Mouse (Mus musculus) spleen, adult 2 months (tissue): ENCODE measurements at regions not wholly inside any gene's neighbourhood (a gene's known extent, or its start where the extent isn't known, plus 50 kb on each side); places are given as distances from the start of the nearest gene placed in this dataset.
A peak's percentile ranks its signal among the peaks of the same experiment; 100 is the strongest.

Experiments
- DNase-seq, 2 experiments: peaks; one replicate each; pipeline versions ENCODE4 v3.0.0 to v3.0.0-alpha.2; 2012 to 2021; ENCODE audit warnings: low spot score in 2 of 2, low read depth in 1 of 2
- H3K27ac ChIP-seq: fragments of 200-500 bp; 2 replicates; pipeline ENCODE4 v1.5.1; 2012; ENCODE audit warnings: low read length, inconsistent platforms; ENCODE audit not compliant: insufficient read depth
- H3K27me3 ChIP-seq: fragments of 200-500 bp; 2 replicates; pipeline ENCODE4 v1.6.1; 2012; ENCODE audit warnings: mild to moderate bottlenecking, moderate library complexity, low read length, inconsistent platforms; ENCODE audit not compliant: control insufficient read depth, insufficient read depth
- H3K36me3 ChIP-seq: fragments of 200-500 bp; 2 replicates; pipeline ENCODE4 v1.6.1; 2012; ENCODE audit warnings: mild to moderate bottlenecking, low read length, inconsistent platforms; ENCODE audit not compliant: control insufficient read depth, insufficient read depth
- H3K4me1 ChIP-seq: fragments of 200-500 bp; 2 replicates; pipeline ENCODE4 v1.6.1; 2011; ENCODE audit warnings: inconsistent platforms; ENCODE audit not compliant: control insufficient read depth, insufficient read depth, insufficient read length
- H3K4me3 ChIP-seq: fragments of 200-500 bp; 2 replicates; pipeline ENCODE4 v1.5.1; 2011; ENCODE audit warnings: mild to moderate bottlenecking, inconsistent platforms; ENCODE audit not compliant: insufficient read depth, insufficient read length; ENCODE audit errors: extremely low read depth
- CTCF ChIP-seq: fragments of 200-500 bp; IDR thresholded peaks from 2 replicates; pipeline ENCODE4 v1.5.1; 2011; ENCODE audit warnings: mild to moderate bottlenecking, inconsistent platforms; ENCODE audit not compliant: insufficient read depth, insufficient read length, insufficient replicate concordance; ENCODE audit errors: extremely low read depth
- POLR2A ChIP-seq: fragments of 200-500 bp; IDR thresholded peaks from 2 replicates; pipeline ENCODE4 v1.6.1; 2011; ENCODE audit warnings: low read depth, low read length, inconsistent platforms
- WGBS: fragments of 180-500 bp; shearing (Covaris S2); methylation state at CpG from one replicate; pipeline ENCODE4 v1.1.7; 2018; 5-methylcytosine and 5-hydroxymethylcytosine counted together

- H3K4me3 ChIP-seq, result no peak overlapping the region
- TF ChIP-seq CTCF, result no peak
- no peak for TF ChIP-seq POLR2A
- DNase-seq, result no peak
- H3K4me1 ChIP-seq, result no peaks in the 10 kb centered on the region
- H3K27ac ChIP-seq, result no peak overlapping the region
- 84% methylated on average over 3 of the region's 3 CpGs for WGBS
- no peaks in the 10 kb centered on the region for H3K27me3 ChIP-seq
- no peaks in the 10 kb centered on the region for H3K36me3 ChIP-seq
These were observed 163.7 kb upstream of the Fndc3a start for GRCm38 (mm10) chr14:72873494-72873893.

DNA sequence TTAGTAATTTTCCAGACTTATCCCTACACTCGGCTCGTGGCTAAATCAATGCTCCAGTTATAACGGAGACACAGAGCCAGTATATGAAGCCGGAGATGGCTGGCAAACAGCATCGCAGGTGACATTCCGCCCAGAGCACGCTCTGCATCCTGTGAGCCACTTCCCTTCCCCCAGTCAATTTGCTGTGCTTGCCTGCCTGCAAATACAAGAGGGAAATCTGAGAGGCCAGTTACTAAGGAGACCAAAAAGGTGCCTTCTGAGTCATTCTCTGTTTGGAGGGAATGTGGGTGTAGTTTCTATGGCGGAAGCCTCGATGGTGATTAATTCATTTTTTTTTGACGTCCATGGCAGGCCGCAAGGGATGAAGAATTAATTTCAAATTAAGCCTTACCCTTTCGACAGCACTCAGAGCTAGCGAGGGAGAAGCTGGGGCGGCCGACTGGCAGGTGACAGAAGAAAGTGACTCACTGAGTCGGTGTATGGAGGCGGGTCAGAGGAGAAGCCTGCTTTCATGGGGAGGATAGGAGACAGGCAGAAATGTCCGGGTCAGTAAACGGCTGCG lies 159.5 kb upstream of the Fndc3a start:
- 52% methylated on average over 20 of the region's 20 CpGs for WGBS
- Histone ChIP-seq H3K27ac (no peak overlapping the region), H3K4me3 (no peak overlapping the region)

DNA sequence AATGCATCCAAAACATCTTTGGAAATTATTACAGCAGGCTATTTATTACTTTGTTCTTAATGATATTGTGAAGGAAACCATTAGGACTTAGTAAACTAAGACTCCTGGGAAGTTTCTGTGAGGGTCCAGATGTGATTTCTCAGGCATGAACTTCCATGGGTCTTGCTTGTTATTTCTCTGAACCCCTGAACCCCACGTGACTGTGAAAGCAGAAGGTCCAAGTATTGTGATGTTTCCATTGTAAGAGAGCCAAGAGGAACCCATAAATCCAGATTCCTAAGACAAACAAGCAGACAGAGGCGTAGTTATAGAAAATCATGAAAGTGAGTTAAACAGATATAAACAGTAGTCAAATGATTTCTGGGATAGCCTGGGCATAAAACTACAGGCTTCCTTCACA lies 157.1 kb upstream of the Fndc3a start:
- no peak overlapping the region for H3K27ac ChIP-seq
- no peaks in the 10 kb centered on the region for H3K36me3 ChIP-seq
- TF ChIP-seq CTCF (no peak), POLR2A (no peak)
- whole genome bisulfite sequencing, result 74% methylated on average over 2 of the region's 2 CpGs
- H3K4me1 ChIP-seq, result peaks cover 7% of the 10 kb centered on the region
- no peak overlapping the region for H3K4me3 ChIP-seq
- H3K27me3 ChIP-seq, result no peaks in the 10 kb centered on the region
- DNase-seq, result no peak

More for the DNA sequence above, 159.5 kb upstream of the Fndc3a start:
- TF ChIP-seq CTCF, result no peak
- TF ChIP-seq POLR2A, result no peak
- no peaks in the 10 kb centered on the region for H3K27me3 ChIP-seq
- no peak for DNase-seq
- H3K36me3 ChIP-seq, result no peaks in the 10 kb centered on the region
- H3K4me1 ChIP-seq, result 0 out of 2 replicates have a peak, but pooled peaks cover 1% of the 10 kb centered on the region

DNA sequence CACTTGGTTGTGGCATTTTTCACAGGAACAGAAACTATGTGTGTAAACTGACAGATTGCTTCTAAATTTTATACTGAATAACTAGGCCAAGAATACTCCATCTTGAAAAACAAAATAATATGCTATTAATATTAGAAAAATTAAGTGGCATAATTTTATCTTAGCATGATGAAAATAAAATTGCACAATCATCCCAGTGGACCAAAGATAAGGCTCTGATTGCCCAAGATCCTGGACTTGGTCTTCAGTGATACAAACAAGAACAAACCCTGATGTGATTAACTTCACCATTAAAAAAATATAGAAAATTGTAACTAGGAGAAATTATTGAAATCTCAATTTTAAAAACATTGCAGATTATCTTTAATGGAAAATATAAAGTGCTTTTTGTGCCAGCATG lies 155.7 kb upstream of the Fndc3a start:
- TF ChIP-seq POLR2A, result no peak
- no peak for TF ChIP-seq CTCF
- Histone ChIP-seq H3K4me3 (no peak overlapping the region), H3K4me1 (peaks cover 7% of the 10 kb centered on the region), H3K27ac (no peak overlapping the region), H3K27me3 (no peaks in the 10 kb centered on the region), H3K36me3 (no peaks in the 10 kb centered on the region)
- no peak for DNase-seq

DNA sequence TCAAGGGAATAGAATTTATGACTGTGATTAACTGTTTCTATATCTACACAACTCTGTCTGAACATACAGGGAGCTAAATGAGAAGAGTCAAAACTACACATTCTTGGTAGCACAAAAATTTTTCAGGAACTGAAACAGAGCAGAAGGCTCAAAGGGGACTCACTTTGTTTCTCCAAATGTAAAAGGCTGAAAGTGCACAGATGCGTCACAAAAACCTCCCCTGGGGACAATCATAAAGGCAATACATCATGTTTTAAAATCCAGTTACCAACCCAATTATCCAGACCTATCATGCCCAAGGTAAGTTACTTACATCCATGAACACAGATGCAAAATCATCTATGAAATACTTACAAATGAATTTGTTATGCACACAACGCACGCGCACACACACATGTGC lies 155.0 kb upstream of the Fndc3a start:
- H3K36me3 ChIP-seq, result no peaks in the 10 kb centered on the region
- H3K4me1 ChIP-seq, result peaks cover 7% of the 10 kb centered on the region
- WGBS, result 80% methylated on average over 4 of the region's 4 CpGs
- TF ChIP-seq CTCF (no peak), POLR2A (no peak)
- peak; percentile 19 to 28 for DNase-seq
- no peak overlapping the region for H3K4me3 ChIP-seq
- no peak overlapping the region for H3K27ac ChIP-seq
- H3K27me3 ChIP-seq, result no peaks in the 10 kb centered on the region

GRCm38 (mm10) chr14:72864130-72864529 lies 154.3 kb upstream of the Fndc3a start:
- DNase-seq, result no peak
- Histone ChIP-seq H3K27ac (no peak overlapping the region), H3K4me1 (peaks cover 7% of the 10 kb centered on the region), H3K4me3 (no peak overlapping the region), H3K27me3 (no peaks in the 10 kb centered on the region), H3K36me3 (no peaks in the 10 kb centered on the region)
- WGBS, result 62% methylated on average over 5 of the region's 5 CpGs
- TF ChIP-seq CTCF (no peak), POLR2A (no peak)

DNA sequence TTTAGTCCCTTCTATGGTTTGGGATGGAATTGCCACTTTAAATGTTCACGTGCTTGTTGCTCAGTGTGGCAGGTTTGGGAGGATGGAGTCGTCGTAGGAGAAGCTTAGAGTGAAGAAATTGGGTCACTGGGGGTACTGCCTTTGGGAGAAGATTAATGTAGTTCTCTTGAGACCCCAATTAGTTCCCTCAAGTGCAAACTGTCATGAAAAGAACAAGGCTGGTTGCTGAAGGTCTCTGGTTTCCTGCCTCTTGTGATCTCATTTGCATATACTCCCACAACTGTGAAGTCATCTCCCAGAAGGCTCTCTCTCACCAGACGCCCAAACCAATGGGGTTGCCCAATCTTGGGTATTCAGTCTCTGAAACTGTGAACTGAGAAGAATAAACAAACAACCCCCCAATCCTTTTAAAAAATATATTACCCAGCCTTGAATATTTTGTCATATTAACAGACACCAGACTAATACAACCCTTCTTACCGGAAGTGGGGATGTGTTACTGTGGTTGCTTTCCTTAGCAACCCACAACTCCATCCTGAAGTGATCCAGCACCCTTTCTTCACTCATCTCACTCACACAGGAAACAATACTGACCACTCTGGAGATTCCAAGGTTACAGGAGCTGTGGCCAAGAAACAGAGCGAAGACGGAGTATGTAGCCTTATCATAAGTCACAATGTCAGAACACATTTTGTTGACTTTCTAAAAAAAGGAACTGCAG lies 153.2 kb upstream of the Fndc3a start:
- no peak overlapping the region for H3K27ac ChIP-seq
- no peaks in the 10 kb centered on the region for H3K27me3 ChIP-seq
- WGBS, result 54% methylated on average over 7 of the region's 7 CpGs
- H3K36me3 ChIP-seq, result no peaks in the 10 kb centered on the region
- peak in 1 of 2 experiments; percentile 11 for DNase-seq
- no peak overlapping the region for H3K4me3 ChIP-seq
- TF ChIP-seq POLR2A (no peak), CTCF (no peak)
- peaks cover 7% of the 10 kb centered on the region for H3K4me1 ChIP-seq
